ENCODE assay signal across 21 mouse cellular contexts in the genomic region with DNA sequence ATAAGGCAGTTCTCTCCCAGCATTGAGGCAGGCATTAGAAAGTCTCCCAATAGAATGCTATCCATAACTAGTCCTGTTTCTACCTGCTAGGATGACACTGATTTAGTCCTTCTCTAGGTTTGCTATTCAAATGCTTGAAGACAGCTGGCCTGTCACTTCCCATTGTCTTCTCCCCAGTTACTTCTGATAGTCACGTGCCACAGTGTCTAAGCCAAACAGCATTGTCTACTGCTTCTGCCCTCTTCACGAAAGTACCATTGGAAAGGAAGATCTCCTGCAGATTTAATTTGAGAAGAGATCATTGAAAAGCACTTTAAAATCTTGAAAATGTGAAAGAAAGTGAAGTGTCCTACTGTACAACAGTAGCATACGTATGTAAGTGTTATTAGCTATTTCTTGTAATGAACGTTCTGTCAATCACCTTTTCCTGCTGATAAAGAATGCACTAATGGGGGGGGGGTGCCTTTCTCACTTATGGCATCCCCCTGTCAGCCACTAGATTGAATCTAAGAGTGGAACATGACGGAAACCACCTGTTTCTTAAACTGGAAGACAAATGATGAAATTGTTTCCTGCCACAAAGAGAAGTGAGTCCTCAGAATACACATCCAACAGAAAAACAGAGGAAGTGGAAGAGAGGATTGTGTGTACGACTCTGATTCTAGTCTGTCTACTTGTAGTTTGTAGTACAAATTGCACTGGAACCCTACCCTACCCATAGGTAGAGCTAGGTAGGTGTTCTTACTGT. TPM values are rescaled to one million over a fixed set of nuclear protein-coding genes. Genes with fewer than 3 reads are reported as not detected.
A peak's percentile ranks its signal among the peaks of the same experiment; 100 is the strongest.
DNase-seq lines count a peak whose midpoint lies in the region; ATAC-seq and TF ChIP-seq lines count a peak whose summit lies in the region.
"Had no signal": no experiment of that assay in that cellular context is flagged by ENCODE, and none has a peak within 500 bp of the region (broad histone marks: within the 10 kb centered on the region; RNA-seq: fewer than 3 reads in every experiment).

No protein-coding gene starts in this region.

- 84% methylated on average over 6 of the region's 6 CpGs for WGBS in liver, adult 2 months
- WGBS in liver, embryonic 11.5 days: 62% methylated on average over 6 of the region's 6 CpGs
- 32% methylated on average over 6 of the region's 6 CpGs for WGBS in liver, embryonic 16.5 days (ENCODE audit: insufficient replicate concordance)
- 91% methylated on average over 6 of the region's 6 CpGs for WGBS in kidney, embryonic 14.5 days

- no peak overlapping the region for H3K27ac ChIP-seq in liver, adult 2 months (replicated peaks; ENCODE audit: insufficient read depth, low read depth, low read length)
- H3K27ac ChIP-seq in liver, embryonic 11.5 days (ENCODE audit: low read depth, low read length): no peak overlapping the region
- H3K27ac ChIP-seq in bone marrow macrophage, adult 2 months (ENCODE audit: insufficient read depth, low read depth, low read length): peak overlapping the region; percentile 78
- H3K27ac ChIP-seq in liver, embryonic 16.5 days (ENCODE audit: low read length): peak overlapping the region; percentile 27; the same call in 1 of the 2 replicates
- H3K27ac ChIP-seq in kidney, embryonic 14.5 days (ENCODE audit: low read depth, low read length): no peak overlapping the region
- H3K27ac ChIP-seq: kidney, embryonic 15.5 days; left cerebral cortex, adult 2 months; limb, embryonic 10.5 days; liver, embryonic 14.5 days had no signal

- H3K4me1 ChIP-seq in liver, adult 2 months (ENCODE audit: control insufficient read depth, insufficient read depth, low read length): no peaks in the 10 kb centered on the region
- H3K4me1 ChIP-seq in liver, embryonic 11.5 days (replicated peaks; ENCODE audit: control insufficient read depth, insufficient read depth, low read length): peaks cover 5% of the 10 kb centered on the region
- peaks cover 30% of the 10 kb centered on the region for H3K4me1 ChIP-seq in bone marrow macrophage, adult 2 months (ENCODE audit: control insufficient read depth, insufficient read depth, low read length)
- H3K4me1 ChIP-seq in liver, embryonic 16.5 days (ENCODE audit: control insufficient read depth, low read depth, low read length): peaks cover 9% of the 10 kb centered on the region
- peaks cover 6% of the 10 kb centered on the region for H3K4me1 ChIP-seq in kidney, embryonic 14.5 days (ENCODE audit: control insufficient read depth, insufficient read depth, low read length)
- H3K4me1 ChIP-seq: limb, embryonic 10.5 days had no signal

- H3K9me3 ChIP-seq in liver, embryonic 11.5 days (ENCODE audit: control insufficient read depth, low read length): no peaks in the 10 kb centered on the region
- H3K9me3 ChIP-seq in liver, embryonic 16.5 days (replicated peaks; ENCODE audit: control insufficient read depth, low read length): no peaks in the 10 kb centered on the region
- H3K9me3 ChIP-seq in kidney, embryonic 14.5 days (ENCODE audit: control insufficient read depth, low read length): no peaks in the 10 kb centered on the region
- H3K9me3 ChIP-seq: kidney, embryonic 15.5 days; limb, embryonic 10.5 days had no signal

- TF ChIP-seq CTCF in liver, adult 2 months (IDR thresholded peaks at IDR 0.05; ENCODE audit: low read depth, low read length): no peak
- TF ChIP-seq CTCF in bone marrow macrophage, adult 2 months (IDR thresholded peaks at IDR 0.05; ENCODE audit: low read depth, low read length): no peak

- no peaks in the 10 kb centered on the region for H3K79me2 ChIP-seq in liver, adult 2 months (ENCODE audit: control insufficient read depth, insufficient read depth, low read length)

- peak; percentile 13 for DNase-seq in liver, adult 2 months (ENCODE audit: extremely low read depth, low read depth, low spot score)
- DNase-seq in liver, embryonic 11.5 days (ENCODE audit: low spot score): no peak
- no peak for DNase-seq in cerebellum, postnatal 4 days (ENCODE audit: low spot score in 2 of 2)
- DNase-seq in gastrocnemius, postnatal 4 days (ENCODE audit: low spot score in 2 of 2): no peak
- DNase-seq: adrenal gland, postnatal 10 days; cerebellum, adult 18-20 months; cerebellum, postnatal 25 days; gastrocnemius, postnatal 14 days; kidney, postnatal 4 days; layer of hippocampus, adult 9-11 months; lung, postnatal 10 days; thymus, adult 18-20 months had no signal

- H3K4me3 ChIP-seq in liver, adult 2 months (ENCODE audit: insufficient read depth, low read depth, low read length): no peak overlapping the region
- no peak overlapping the region for H3K4me3 ChIP-seq in liver, embryonic 11.5 days (ENCODE audit: low read depth, low read length)
- H3K4me3 ChIP-seq in bone marrow macrophage, adult 2 months (ENCODE audit: insufficient read depth, low read length): peak overlapping the region; percentile 5; the same call in 1 of the 2 replicates
- H3K4me3 ChIP-seq in liver, embryonic 16.5 days (ENCODE audit: low read depth, low read length): no peak overlapping the region
- no peak overlapping the region for H3K4me3 ChIP-seq in kidney, embryonic 14.5 days (ENCODE audit: low read length)
- H3K4me3 ChIP-seq: kidney, embryonic 15.5 days; left cerebral cortex, adult 2 months; limb, embryonic 10.5 days had no signal

- no peaks in the 10 kb centered on the region for H3K27me3 ChIP-seq in liver, adult 2 months (ENCODE audit: control insufficient read depth, insufficient read depth, low read length)
- no peaks in the 10 kb centered on the region for H3K27me3 ChIP-seq in liver, embryonic 11.5 days (replicated peaks; ENCODE audit: control insufficient read depth, insufficient read depth, low read length)
- no peaks in the 10 kb centered on the region for H3K27me3 ChIP-seq in liver, embryonic 16.5 days (ENCODE audit: control insufficient read depth, insufficient read depth, low read depth, low read length)
- H3K27me3 ChIP-seq in kidney, embryonic 14.5 days (ENCODE audit: control insufficient read depth, insufficient read depth, low read length): no peaks in the 10 kb centered on the region
- H3K27me3 ChIP-seq: kidney, embryonic 15.5 days had no signal

- no peak overlapping the region for H3K9ac ChIP-seq in liver, adult 2 months (ENCODE audit: low read depth, low read length)
- no peak overlapping the region for H3K9ac ChIP-seq in liver, embryonic 11.5 days (ENCODE audit: low read depth, low read length)
- no peak overlapping the region for H3K9ac ChIP-seq in liver, embryonic 16.5 days (ENCODE audit: low read depth, low read length)
- H3K9ac ChIP-seq in kidney, embryonic 14.5 days (ENCODE audit: low read depth, low read length): no peak overlapping the region
- H3K9ac ChIP-seq: kidney, embryonic 15.5 days; liver, embryonic 14.5 days had no signal

- ATAC-seq in liver, embryonic 11.5 days (replicated peaks; ENCODE audit: low FRiP score): no peak
- ATAC-seq in liver, embryonic 16.5 days (ENCODE audit: low read depth): no peak
- peak; percentile 87 for ATAC-seq in neutrophil, adult 5-6 weeks (ENCODE audit: extremely low read depth, insufficient number of reproducible peaks, low FRiP score, poor library complexity, severe bottlenecking)
- no peak for ATAC-seq in kidney, embryonic 14.5 days (ENCODE audit: low FRiP score, low TSS enrichment)
- ATAC-seq: midbrain, embryonic 16.5 days had no signal

- no peaks in the 10 kb centered on the region for H3K36me3 ChIP-seq in liver, adult 2 months (ENCODE audit: control insufficient read depth, insufficient read depth, low read length)
- H3K36me3 ChIP-seq in liver, embryonic 11.5 days (ENCODE audit: control insufficient read depth, insufficient read depth, low read length): no peaks in the 10 kb centered on the region
- H3K36me3 ChIP-seq in liver, embryonic 16.5 days (ENCODE audit: control insufficient read depth, insufficient read depth): no peaks in the 10 kb centered on the region; the same call in 1 of the 2 replicates
- H3K36me3 ChIP-seq in kidney, embryonic 14.5 days (ENCODE audit: control insufficient read depth, insufficient read depth, low read length): no peaks in the 10 kb centered on the region; the same call in 1 of the 2 replicates

- no peak for TF ChIP-seq POLR2A in liver, adult 2 months (IDR thresholded peaks at IDR 0.05; ENCODE audit: extremely low read depth, insufficient read depth, low read length)
- no peak for TF ChIP-seq POLR2A in bone marrow macrophage, adult 2 months (IDR thresholded peaks at IDR 0.05; ENCODE audit: borderline replicate concordance, low read depth, low read length)

- H3K4me2 ChIP-seq in liver, embryonic 11.5 days: no peak overlapping the region
- no peak overlapping the region for H3K4me2 ChIP-seq in liver, embryonic 16.5 days (ENCODE audit: low read depth, low read length)
- H3K4me2 ChIP-seq in kidney, embryonic 14.5 days (replicated peaks; ENCODE audit: low read depth, low read length): no peak overlapping the region
- H3K4me2 ChIP-seq: kidney, embryonic 15.5 days had no signal

RNA-seq across cellular contexts. Expression of a gene that starts 5.1 kb away (rescaled TPM):
- under 0.01 and 0.27 TPM in 2 replicates for total RNA-seq in liver, adult 2 months (2014; rRNA removed)
- not detected in 2 replicates for polyA plus RNA-seq in liver, adult 2 months (2012; rRNA removed)
- polyA plus RNA-seq in liver, embryonic 11.5 days (2014; fragmentation: Nextera tagmentation; extraction: Ambion mirVana): 3.0 and 3.1 TPM in 2 replicates
- polyA plus RNA-seq in bone marrow macrophage, adult 2 months (2012; ENCODE audit: insufficient read depth, insufficient read length, missing spikeins): 3.3 and 4.0 TPM in 2 replicates
- 1.5 and 1.9 TPM in 2 replicates for polyA plus RNA-seq in liver, embryonic 16.5 days (2015; fragmentation: Nextera tagmentation; extraction: Ambion mirVana)
- 3.0 and 3.8 TPM in 2 replicates for total RNA-seq in neutrophil, adult 5-6 weeks (2017)
- 1.7 and 2.3 TPM in 2 replicates for polyA plus RNA-seq in kidney, embryonic 14.5 days (2014; fragmentation: Nextera tagmentation; extraction: Ambion mirVana)
- 1 to 10 TPM; 2.2 to 2.5 TPM for total RNA-seq in gastrocnemius, postnatal 4 days (2021)

Comparison
In these comparisons a context has a peak if more than half of its experiments do, and no peak if none do; other contexts are left out.
1. H3K27ac ChIP-seq: peak in bone marrow macrophage, adult 2 months (single experiment) and liver, embryonic 16.5 days (single experiment); none in liver, adult 2 months (single experiment), liver, embryonic 11.5 days (single experiment) and kidney, embryonic 14.5 days (single experiment).